Mouse (Mus musculus) MEL (cell line): ENCODE results near the gene Emx1. TPM values are rescaled to one million over a fixed set of nuclear protein-coding genes. Genes with fewer than 3 reads are reported as not detected.

Experiments
- DNase-seq: peaks from one replicate; pipeline ENCODE4 v3.0.0; 2011; ENCODE audit warnings: low read depth, low spot score
- H3K27ac ChIP-seq: 2 replicates; pipeline ENCODE4 v1.5.1; 2012; ENCODE audit warnings: low read depth, mild to moderate bottlenecking, control low read depth, low read length, moderate library complexity; ENCODE audit not compliant: control insufficient read depth
- H3K27me3 ChIP-seq, 2 experiments: fragments of 150-350 bp in 1 of 2; sonication (generic) in 1 of 2; 2 replicates each; pipeline ENCODE4 v1.6.1; 2012; ENCODE audit warnings: low read length in 2 of 2, mild to moderate bottlenecking in 2 of 2, improper control_type of control experiment in 1 of 2, moderate library complexity in 1 of 2; ENCODE audit not compliant: insufficient read depth in 2 of 2, control insufficient read depth in 1 of 2
- H3K36me3 ChIP-seq, 2 experiments: 2 replicates each; pipeline ENCODE4 v1.6.1; 2012 to 2014; ENCODE audit warnings: low read length in 2 of 2, improper control_type of control experiment in 1 of 2, inconsistent platforms in 1 of 2, mild to moderate bottlenecking in 1 of 2; ENCODE audit not compliant: insufficient read depth in 2 of 2, control insufficient read depth in 1 of 2
- H3K4me1 ChIP-seq, 2 experiments: fragments of 150-350 bp in 1 of 2; sonication (generic) in 1 of 2; 2 replicates each; pipeline ENCODE4 v1.6.1; 2012; ENCODE audit warnings: low read length in 2 of 2, improper control_type of control experiment in 1 of 2, mild to moderate bottlenecking in 1 of 2; ENCODE audit not compliant: insufficient read depth in 2 of 2, control insufficient read depth in 1 of 2
- H3K4me3 ChIP-seq, 2 experiments: fragments of 150-350 bp in 1 of 2; sonication (generic) in 1 of 2; 2 replicates each; pipeline ENCODE4 v1.5.1; 2012; ENCODE audit warnings: low read depth in 2 of 2, low read length in 2 of 2, mild to moderate bottlenecking in 2 of 2, moderate library complexity in 2 of 2, control low read depth in 1 of 2, improper control_type of control experiment in 1 of 2; ENCODE audit not compliant: control insufficient read depth in 1 of 2, insufficient read depth in 1 of 2
- H3K79me2 ChIP-seq: 2 replicates; pipeline ENCODE4 v1.6.1; 2012; ENCODE audit warnings: mild to moderate bottlenecking, low read length, moderate library complexity; ENCODE audit not compliant: control insufficient read depth, poor library complexity, insufficient read depth
- H3K9ac ChIP-seq: 2 replicates; pipeline ENCODE4 v1.6.1; 2012; ENCODE audit warnings: low read depth, mild to moderate bottlenecking, control low read depth, low read length, moderate library complexity; ENCODE audit not compliant: control insufficient read depth, poor library complexity, severe bottlenecking
- H3K9me3 ChIP-seq: fragments of 150-350 bp; sonication (generic); replicated peaks from 2 replicates; pipeline ENCODE4 v1.6.1; 2012; ENCODE audit warnings: mild to moderate bottlenecking, low read length, improper control_type of control experiment, moderate library complexity; ENCODE audit not compliant: insufficient read depth
- BHLHE40 ChIP-seq: IDR thresholded peaks from 2 replicates; pipeline ENCODE4 v1.6.1; 2012; ENCODE audit warnings: low read depth, mild to moderate bottlenecking, inconsistent platforms, low read length, improper control_type of control experiment, borderline replicate concordance
- CHD2 ChIP-seq: IDR thresholded peaks from 2 replicates; pipeline ENCODE4 v1.6.1; 2011; ENCODE audit warnings: low read length, improper control_type of control experiment
- CTCF ChIP-seq, 3 experiments: IDR thresholded peaks in 2 of 3; conservative IDR thresholded peaks in 1 of 3; 2 replicates each; pipeline ENCODE4 v1.5.1; 2011 to 2012; ENCODE audit warnings: low read length in 3 of 3, low read depth in 2 of 3, mild to moderate bottlenecking in 2 of 3, improper control_type of control experiment in 1 of 3, inconsistent platforms in 1 of 3, mixed read lengths in 1 of 3, moderate library complexity in 1 of 3; ENCODE audit not compliant: control insufficient read depth in 1 of 3, insufficient read depth in 1 of 3, poor library complexity in 1 of 3, severe bottlenecking in 1 of 3
- ETS1 ChIP-seq: IDR thresholded peaks from 2 replicates; pipeline ENCODE4 v1.6.1; 2012; ENCODE audit warnings: low read depth, mild to moderate bottlenecking, inconsistent platforms, low read length, improper control_type of control experiment, moderate library complexity
- JUND ChIP-seq: IDR thresholded peaks from 2 replicates; pipeline ENCODE4 v1.6.1; 2011; ENCODE audit warnings: low read depth, mild to moderate bottlenecking, improper control_type of control experiment, low read length
- KAT2A ChIP-seq: conservative IDR thresholded peaks from 2 replicates; pipeline ENCODE4 v1.6.1; 2012; ENCODE audit warnings: low read depth, low read length, improper control_type of control experiment, inconsistent platforms
- MAX ChIP-seq: IDR thresholded peaks from 2 replicates; pipeline ENCODE4 v1.6.1; 2011; ENCODE audit warnings: low read length, improper control_type of control experiment
- MAZ ChIP-seq: IDR thresholded peaks from 2 replicates; pipeline ENCODE4 v1.6.1; 2012; ENCODE audit warnings: low read depth, mild to moderate bottlenecking, inconsistent platforms, low read length, improper control_type of control experiment
- MXI1 ChIP-seq: IDR thresholded peaks from 2 replicates; pipeline ENCODE4 v1.6.1; 2011; ENCODE audit warnings: mild to moderate bottlenecking, low read depth, low read length, improper control_type of control experiment
- MYC ChIP-seq: IDR thresholded peaks from 2 replicates; pipeline ENCODE4 v1.6.1; 2011; ENCODE audit warnings: low read depth, mild to moderate bottlenecking, low read length, improper control_type of control experiment, moderate library complexity
- NELFE ChIP-seq: IDR thresholded peaks from 2 replicates; pipeline ENCODE4 v1.6.1; 2011; ENCODE audit warnings: low read depth, low read length, improper control_type of control experiment
- NRF1 ChIP-seq: IDR thresholded peaks from 2 replicates; pipeline ENCODE4 v1.6.1; 2014; ENCODE audit warnings: low read depth, mild to moderate bottlenecking, inconsistent platforms, low read length, improper control_type of control experiment, moderate library complexity; ENCODE audit not compliant: poor library complexity, insufficient read depth, severe bottlenecking
- POLR2A ChIP-seq, 2 experiments: IDR thresholded peaks; 2 replicates each; pipeline ENCODE4 v1.6.1; 2011 to 2012; ENCODE audit warnings: low read length in 2 of 2, mild to moderate bottlenecking in 2 of 2, control low read depth in 1 of 2, improper control_type of control experiment in 1 of 2, low read depth in 1 of 2, moderate library complexity in 1 of 2; ENCODE audit not compliant: control insufficient read depth in 1 of 2, insufficient read depth in 1 of 2, poor library complexity in 1 of 2
- POLR2AphosphoS5 ChIP-seq: IDR thresholded peaks from 2 replicates; pipeline ENCODE4 v1.6.1; 2012; ENCODE audit warnings: low read depth, borderline replicate concordance, mild to moderate bottlenecking, inconsistent platforms, low read length, moderate library complexity, mixed read lengths
- RAD21 ChIP-seq: IDR thresholded peaks from 2 replicates; pipeline ENCODE4 v1.6.1; 2011; ENCODE audit warnings: mild to moderate bottlenecking, low read depth, low read length, improper control_type of control experiment
- RCOR1 ChIP-seq: IDR thresholded peaks from 2 replicates; pipeline ENCODE4 v1.6.1; 2012; ENCODE audit warnings: low read depth, mild to moderate bottlenecking, inconsistent platforms, low read length, improper control_type of control experiment
- SIN3A ChIP-seq: IDR thresholded peaks from 2 replicates; pipeline ENCODE4 v1.6.1; 2012; ENCODE audit warnings: low read length, improper control_type of control experiment, inconsistent platforms
- SMC3 ChIP-seq: IDR thresholded peaks from 2 replicates; pipeline ENCODE4 v1.6.1; 2011; ENCODE audit warnings: low read depth, low read length, improper control_type of control experiment
- TAL1 ChIP-seq: IDR thresholded peaks from 2 replicates; pipeline ENCODE4 v1.6.1; 2012; ENCODE audit warnings: mild to moderate bottlenecking, inconsistent platforms, low read length, moderate library complexity, mixed read lengths
- TBP ChIP-seq: IDR thresholded peaks from 2 replicates; pipeline ENCODE4 v1.8.0; 2011; ENCODE audit warnings: low read depth, low read length, improper control_type of control experiment
- TCF12 ChIP-seq: IDR thresholded peaks from 2 replicates; pipeline ENCODE4 v1.6.1; 2014; ENCODE audit warnings: low read depth, mild to moderate bottlenecking, inconsistent platforms, low read length, improper control_type of control experiment, moderate library complexity
- ZC3H11A ChIP-seq: IDR thresholded peaks from 2 replicates; pipeline ENCODE4 v1.6.1; 2012; ENCODE audit warnings: low read depth, mild to moderate bottlenecking, inconsistent platforms, low read length, improper control_type of control experiment
- polyA plus RNA-seq, 2 experiments: library from polyadenylated mRNA; stranded (reverse) in 1 of 2; unstranded in 1 of 2; fragments of >175 nt in 1 of 2; fragments of >200 nt in 1 of 2; gene quantifications; 2 replicates each; pipeline versions ENCODE4 v1.2.1 to v1.2.4; 2012; ENCODE audit warnings: low replicate concordance in 2 of 2, low read depth in 1 of 2; ENCODE audit not compliant: insufficient read length in 2 of 2, insufficient read depth in 1 of 2, missing spikeins in 1 of 2
- total RNA-seq: library from RNA; depleted of rRNA; stranded (reverse); fragments of 300-350 nt; gene quantifications from 2 replicates; pipeline ENCODE4 v1.2.3, GENCODE M21; 2012

Gene Emx1
- total and polyA plus RNA-seq, 3 experiments, result not detected

- Histone ChIP-seq H3K27ac (no peak overlapping the region), H3K36me3 (peaks cover 0 to 3% of the 10 kb centered on the region in 2 experiments; a peak in 1 of 4 replicates), H3K27me3 (peaks cover 5 to 21% of the 10 kb centered on the region in 2 experiments), H3K79me2 (no peaks in the 10 kb centered on the region), H3K4me1 (peaks cover 0 to 7% of the 10 kb centered on the region in 2 experiments; a peak in 2 of 4 replicates), H3K9ac (no peak overlapping the region), H3K9me3 (no peaks in the 10 kb centered on the region), H3K4me3 (no peak overlapping the region)
- TF ChIP-seq TBP (no peak), MXI1 (no peak), CTCF (IDR thresholded peaks at IDR 0.05 in 2 of 3, conservative IDR thresholded peaks at IDR 0.05 in 1 of 3; ENCODE audit: control insufficient read depth in 1 of 3, insufficient read depth in 1 of 3, low read depth in 2 of 3, low read length in 3 of 3, poor library complexity in 1 of 3, severe bottlenecking in 1 of 3) (peak; percentile 74 to 98 (median 94)), CHD2 (no peak), POLR2AphosphoS5 (no peak), ZC3H11A (peak; percentile 49), RAD21 (peak; percentile 57), RCOR1 (no peak), NELFE (no peak), MAZ (no peak), NRF1 (no peak), MAX (no peak), MYC (no peak), POLR2A (IDR thresholded peaks at IDR 0.05; ENCODE audit: control insufficient read depth in 1 of 2, insufficient read depth in 1 of 2, low read depth in 1 of 2, low read length in 2 of 2, poor library complexity in 1 of 2) (no peak), ETS1 (no peak), BHLHE40 (0 out of 2 replicates have a peak, but pooled peaks have one; percentile 29), KAT2A (no peak), SMC3 (peak; percentile 79), TAL1 (no peak)
- peak; percentile 83 for DNase-seq
Observed at GRCm38 (mm10) chr6:85160201-85160923, 26.9 kb upstream of the Emx1 start.

- Histone ChIP-seq H3K27ac (no peak overlapping the region), H3K36me3 (no peaks in the 10 kb centered on the region), H3K9me3 (no peaks in the 10 kb centered on the region), H3K27me3 (peaks cover 13 to 26% of the 10 kb centered on the region in 2 experiments), H3K4me1 (peaks cover 0 to 6% of the 10 kb centered on the region in 2 experiments; a peak in 2 of 4 replicates), H3K79me2 (no peaks in the 10 kb centered on the region), H3K4me3 (no peak overlapping the region), H3K9ac (no peak overlapping the region)
- TF ChIP-seq NELFE (no peak), JUND (no peak), ZC3H11A (no peak), SIN3A (no peak), POLR2A (IDR thresholded peaks at IDR 0.05; ENCODE audit: control insufficient read depth in 1 of 2, insufficient read depth in 1 of 2, low read depth in 1 of 2, low read length in 2 of 2, poor library complexity in 1 of 2) (no peak), TCF12 (no peak)
- DNase-seq, result no peak
Observed at GRCm38 (mm10) chr6:85165440-85165921, 21.8 kb upstream of the Emx1 start.
